Mouse (Mus musculus): ENCODE data around the gene Actr10. TPM values are rescaled to one million over a fixed set of nuclear protein-coding genes. Genes with fewer than 3 reads are reported as not detected.

The Actr10 gene
- polyA plus RNA-seq, 1 experiment: 230 TPM

- H3K4me1 ChIP-seq (ENCODE audit: control insufficient read depth, insufficient read depth, low read length): no peaks in the 10 kb centered on the region; the same call in 1 of the 2 replicates
- TF ChIP-seq CTCF (IDR thresholded peaks at IDR 0.05; ENCODE audit: borderline replicate concordance, insufficient read depth, low read length) (no peak), POLR2A (IDR thresholded peaks at IDR 0.05; ENCODE audit: low read depth, low read length) (no peak)
- H3K27ac ChIP-seq (ENCODE audit: insufficient read depth, low read length): no peak overlapping the region
- H3K4me3 ChIP-seq (ENCODE audit: insufficient read depth, low read length): no peak overlapping the region
Observed at GRCm38 (mm10) chr12:71006901-71007300, 69.2 kb downstream of the Actr10 start.

- Histone ChIP-seq H3K4me3 (ENCODE audit: insufficient read depth, low read length) (no peak overlapping the region), H3K27ac (ENCODE audit: insufficient read depth, low read length) (no peak overlapping the region)
- TF ChIP-seq CTCF (IDR thresholded peaks at IDR 0.05; ENCODE audit: borderline replicate concordance, insufficient read depth, low read length) (no peak), POLR2A (IDR thresholded peaks at IDR 0.05; ENCODE audit: low read depth, low read length) (no peak)
Observed at GRCm38 (mm10) chr12:71009769-71010168, 72.1 kb downstream of the Actr10 start.

More at GRCm38 (mm10) chr12:71009769-71010168, 72.1 kb downstream of the Actr10 start:
- H3K4me1 ChIP-seq (ENCODE audit: control insufficient read depth, insufficient read depth, low read length): no peaks in the 10 kb centered on the region; the same call in 1 of the 2 replicates

Other genes starting within 250 kb of the Actr10 start
- gene Frmd6, start 112.3 kb upstream of the Actr10 start, polyA plus RNA-seq (2011; ENCODE audit: insufficient read length, low read depth, missing spikeins): 113 and 137 TPM in 2 replicates
- 417 and 446 TPM in 2 replicates for gene Psma3, start 36.8 kb downstream of the Actr10 start, polyA plus RNA-seq (2011; ENCODE audit: insufficient read length, low read depth, missing spikeins)
- gene Arid4a, start 78.1 kb downstream of the Actr10 start, polyA plus RNA-seq (2011; ENCODE audit: insufficient read length, low read depth, missing spikeins): 14.0 and 17.7 TPM in 2 replicates
- gene Tomm20l, start 173.6 kb downstream of the Actr10 start, polyA plus RNA-seq (2011; ENCODE audit: insufficient read length, low read depth, missing spikeins): not detected in 2 replicates
- 34.0 and 35.6 TPM in 2 replicates for gene Timm9, start 198.8 kb downstream of the Actr10 start, polyA plus RNA-seq (2011; ENCODE audit: insufficient read length, low read depth, missing spikeins)
- gene 2700049A03Rik, start 199.0 kb downstream of the Actr10 start, polyA plus RNA-seq (2011; ENCODE audit: insufficient read length, low read depth, missing spikeins): 7.0 and 7.1 TPM in 2 replicates

Measured in embryonic fibroblast, embryonic 13.5 days (primary cell).